Comparison of ENCODE assay signal across 8 mouse cellular contexts in genomic region chr2:180894734-180895133, GRCm38 (mm10). TPM values are rescaled to one million over a fixed set of nuclear protein-coding genes. Genes with fewer than 3 reads are reported as not detected.
DNase-seq lines count a peak whose midpoint lies in the region; ATAC-seq and TF ChIP-seq lines count a peak whose summit lies in the region.

No protein-coding gene starts in this region.

- H3K27ac ChIP-seq in forebrain, postnatal 0 days (ENCODE audit: low read depth, low read length), result peak overlapping the region; percentile 99
- peak overlapping the region; percentile 99 for H3K27ac ChIP-seq in left cerebral cortex, adult 2 months

- peak; percentile 98 for TF ChIP-seq CTCF in forebrain, postnatal 0 days (IDR thresholded peaks at IDR 0.05; ENCODE audit: low read depth)
- TF ChIP-seq CTCF in left cerebral cortex, adult 2 months (IDR thresholded peaks at IDR 0.05), result peak; percentile 88

- 0% methylated on average over 13 of the region's 13 CpGs for whole genome bisulfite sequencing in forebrain, postnatal 0 days

- ATAC-seq in forebrain, postnatal 0 days, result peak; percentile 53

- H3K4me2 ChIP-seq in forebrain, postnatal 0 days (ENCODE audit: low read depth), result peak overlapping the region; percentile 61

- intact Hi-C loops in left cerebral cortex, adult 2 months (cut with DNase I), result loop anchor here (1.0 to 10.0 kb wide), 4 partner anchors 69 to 310 kb away; partner anchors contain the start of genes Mrgbp and Ogfr

- H3K4me1 ChIP-seq in forebrain, postnatal 0 days (ENCODE audit: insufficient read depth), result peaks cover 26% of the 10 kb centered on the region
- peaks cover 24% of the 10 kb centered on the region for H3K4me1 ChIP-seq in megakaryocyte, embryonic 14.5 days

- H3K27me3 ChIP-seq in forebrain, postnatal 0 days (ENCODE audit: insufficient read depth, low read length), result no peaks in the 10 kb centered on the region; the same call in 1 of the 2 replicates
- H3K27me3 ChIP-seq in megakaryocyte, embryonic 14.5 days (replicated peaks), result peaks cover 99% of the 10 kb centered on the region

- H3K9me3 ChIP-seq in forebrain, postnatal 0 days (ENCODE audit: low read length), result no peaks in the 10 kb centered on the region
- H3K9me3 ChIP-seq in megakaryocyte, embryonic 14.5 days, result peaks cover 5% of the 10 kb centered on the region

- peak overlapping the region; percentile 79 for H3K4me3 ChIP-seq in forebrain, postnatal 0 days (ENCODE audit: low read depth, low read length)
- peak overlapping the region; percentile 68 for H3K4me3 ChIP-seq in left cerebral cortex, adult 2 months
- H3K4me3 ChIP-seq in megakaryocyte, embryonic 14.5 days (replicated peaks), result peak overlapping the region; percentile 11

- DNase-seq in ZHBTc4 (ENCODE audit: low read depth, low spot score), result peak; percentile 96
- DNase-seq in cerebellum, adult 18-20 months, result peak; percentile 96 to 98
- DNase-seq in forebrain, postnatal 0 days, result peak; percentile 96
- peak; percentile 80 for DNase-seq in induced T-regulatory cell, adult 2 months (ENCODE audit: low read depth)
- peak; percentile 91 to 92 for DNase-seq in left cerebral cortex, adult 2 months (ENCODE audit: extremely low spot score in 1 of 2, low spot score in 2 of 2)
- peak; percentile 92 for DNase-seq in right cerebral cortex, postnatal 25 days
- no peak for DNase-seq in urinary bladder, adult 18-20 months (ENCODE audit: low spot score in 2 of 2)

- peaks cover 6% of the 10 kb centered on the region for H3K36me3 ChIP-seq in forebrain, postnatal 0 days (ENCODE audit: insufficient read depth)
- no peaks in the 10 kb centered on the region for H3K36me3 ChIP-seq in megakaryocyte, embryonic 14.5 days (replicated peaks; ENCODE audit: low read length)

- peak overlapping the region; percentile 99 for H3K9ac ChIP-seq in forebrain, postnatal 0 days

RNA-seq across cellular contexts. Expression of gene Ythdf1, which starts 26.0 kb away (rescaled TPM):
- 26.0 and 31.2 TPM in 2 replicates for total RNA-seq in forebrain, postnatal 0 days (2014; rRNA removed)
- polyA plus RNA-seq in forebrain, postnatal 0 days (2015; fragmentation: Nextera tagmentation; extraction: Ambion mirVana), result 49.9 and 51.7 TPM in 2 replicates
- total RNA-seq in left cerebral cortex, adult 2 months (2021), result 10 to 100 TPM; 50.5 to 60.8 TPM
- polyA plus RNA-seq in megakaryocyte, embryonic 14.5 days (2012; ENCODE audit: insufficient read depth, low replicate concordance), result 15.0 and 21.3 TPM in 2 replicates

RNA-seq across cellular contexts. Expression of gene Birc7, which starts 34.1 kb away (rescaled TPM):
- total RNA-seq in forebrain, postnatal 0 days (2014; rRNA removed), result 0.38 TPM in 1 of 2 replicates, not detected in the other
- polyA plus RNA-seq in forebrain, postnatal 0 days (2015; fragmentation: Nextera tagmentation; extraction: Ambion mirVana), result 0.13 and 0.24 TPM in 2 replicates
- under 1 TPM in 1 of 2 experiments, not detected in 1; 0.23 TPM for total RNA-seq in left cerebral cortex, adult 2 months (2021)
- not detected in 2 replicates for polyA plus RNA-seq in megakaryocyte, embryonic 14.5 days (2012; ENCODE audit: insufficient read depth, low replicate concordance)

RNA-seq across cellular contexts. Expression of gene Nkain4, which starts 59.8 kb away (rescaled TPM):
- total RNA-seq in forebrain, postnatal 0 days (2014; rRNA removed), result 35.9 and 43.7 TPM in 2 replicates
- 80.9 and 87.5 TPM in 2 replicates for polyA plus RNA-seq in forebrain, postnatal 0 days (2015; fragmentation: Nextera tagmentation; extraction: Ambion mirVana)
- 10 to 100 TPM; 38.9 to 44.7 TPM for total RNA-seq in left cerebral cortex, adult 2 months (2021)
- polyA plus RNA-seq in megakaryocyte, embryonic 14.5 days (2012; ENCODE audit: insufficient read depth, low replicate concordance), result not detected in 2 replicates

Comparison
In these comparisons a context has a peak if more than half of its experiments do, and no peak if none do; other contexts are left out.
1. DNase-seq: peak in ZHBTc4 (single experiment), cerebellum, adult 18-20 months (2 of 2), forebrain, postnatal 0 days (single experiment), induced T-regulatory cell, adult 2 months (single experiment), left cerebral cortex, adult 2 months (2 of 2) and right cerebral cortex, postnatal 25 days (single experiment); none in urinary bladder, adult 18-20 months (0 of 2).
2. H3K4me3 ChIP-seq: peak in every context shown above with its lines; median percentile 79 in forebrain, postnatal 0 days; 68 in left cerebral cortex, adult 2 months; 11 in megakaryocyte, embryonic 14.5 days.